Mouse (Mus musculus): Measurements from ENCODE around the gene Dnah14. TPM values are rescaled to one million over a fixed set of nuclear protein-coding genes. Genes with fewer than 3 reads are reported as not detected.

Gene Dnah14
- total and polyA plus RNA-seq, 3 experiments, result 0.03 to 0.98 (median 0.74) TPM

DNA sequence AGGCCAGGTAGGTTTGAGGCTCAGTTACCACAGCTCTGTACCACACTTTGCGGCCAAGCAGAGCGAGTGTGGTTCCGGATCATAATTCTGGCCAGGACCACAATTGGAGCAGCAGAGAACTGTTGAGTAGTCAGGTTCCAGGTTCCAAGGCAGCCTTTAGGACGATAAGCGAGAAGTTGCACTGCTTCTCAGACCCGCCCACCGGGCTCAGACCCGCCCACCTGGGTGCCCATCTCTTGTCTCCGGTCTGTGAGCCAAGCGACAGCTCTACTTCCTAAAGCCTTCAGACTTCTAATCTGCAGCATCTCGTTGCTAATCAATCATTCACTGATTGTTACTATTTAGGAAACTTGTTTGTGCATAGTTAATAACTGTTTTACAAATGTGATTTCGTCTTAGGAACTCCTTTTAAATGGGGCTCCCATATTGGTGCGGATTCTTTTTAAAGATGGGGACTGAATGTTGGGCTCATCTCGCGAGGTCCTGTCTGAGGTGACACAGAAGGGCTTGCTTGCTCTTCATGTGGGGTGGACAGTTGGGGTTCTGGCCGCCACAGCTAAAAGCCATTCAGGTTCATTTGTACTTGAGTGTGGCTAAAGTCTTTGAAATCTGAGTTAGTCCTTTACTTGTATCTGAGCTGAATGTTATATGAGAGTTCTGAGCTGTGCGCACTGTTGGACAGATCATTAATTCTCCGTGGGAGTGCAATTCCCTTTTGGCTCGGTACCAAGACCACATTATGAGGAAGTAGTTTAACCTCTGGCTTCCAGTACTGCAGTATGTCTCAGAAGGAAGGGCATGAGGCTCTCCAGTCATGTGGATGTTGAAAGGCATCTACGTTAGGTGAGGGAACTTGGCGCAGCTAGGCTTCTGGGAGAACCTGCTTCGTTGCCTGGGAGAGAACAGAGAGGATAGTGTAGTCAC lies 36.3 kb upstream of the Dnah14 start:
- H3K4me3 ChIP-seq (replicated peaks in 1 of 3; ENCODE audit: low read depth in 2 of 3, low read length in 2 of 3, poor library complexity in 1 of 3), result no peak overlapping the region
- no peaks in the 10 kb centered on the region for H3K27me3 ChIP-seq (replicated peaks)
- no peak for TF ChIP-seq GABPA (IDR thresholded peaks at IDR 0.05; ENCODE audit: insufficient replicate concordance, low read depth, low read length)
- TF ChIP-seq ZC3H11A (IDR thresholded peaks at IDR 0.05; ENCODE audit: low read depth, low read length), result no peak
- no peak for TF ChIP-seq TCF12 (IDR thresholded peaks at IDR 0.05; ENCODE audit: low read depth, low read length)
- TF ChIP-seq NELFE (IDR thresholded peaks at IDR 0.05; ENCODE audit: low read depth, low read length), result no peak
- TF ChIP-seq POLR2AphosphoS2 (IDR thresholded peaks at IDR 0.05; ENCODE audit: low read depth, low read length), result no peak
- no peak for TF ChIP-seq ZKSCAN1 (IDR thresholded peaks at IDR 0.05; ENCODE audit: borderline replicate concordance, low read depth, low read length)
- TF ChIP-seq POLR2A (IDR thresholded peaks at IDR 0.05; ENCODE audit: low read depth, low read length), result no peak
- TF ChIP-seq TBP (conservative IDR thresholded peaks at IDR 0.05; ENCODE audit: low read depth, low read length), result no peak
- TF ChIP-seq MAZ (IDR thresholded peaks at IDR 0.05; ENCODE audit: low read depth, low read length), result no peak
- no peak for TF ChIP-seq ELF1 (IDR thresholded peaks at IDR 0.05; ENCODE audit: low read depth, low read length)
- TF ChIP-seq IRF4 (IDR thresholded peaks at IDR 0.05; ENCODE audit: low read depth, low read length), result no peak
- no peak for TF ChIP-seq BHLHE40 (IDR thresholded peaks at IDR 0.05; ENCODE audit: low read depth, low read length)
- no peak for TF ChIP-seq ETS1 (conservative IDR thresholded peaks at IDR 0.05; ENCODE audit: low read depth, low read length)
- TF ChIP-seq E2F4 (IDR thresholded peaks at IDR 0.05; ENCODE audit: insufficient replicate concordance, low read depth, low read length), result no peak
- no peak overlapping the region for H3K4me2 ChIP-seq (ENCODE audit: insufficient read depth, low read depth, poor library complexity, severe bottlenecking)
- H3K36me3 ChIP-seq (replicated peaks in 1 of 2; ENCODE audit: control insufficient read depth in 1 of 2, insufficient read depth in 1 of 2, low read length in 1 of 2), result no peaks in the 10 kb centered on the region
- peaks cover 0 to 20% of the 10 kb centered on the region in 2 experiments; a peak in 2 of 4 replicates for H3K4me1 ChIP-seq (ENCODE audit: control insufficient read depth in 1 of 2, insufficient read depth in 2 of 2)
- dilution Hi-C loops (cut with MboI; ENCODE audit: extremely low pct_ligation_motif_present, extremely low pct_unique_long_range_greater_than_20kb, low sequenced_read_pairs), result no loop called here
- DNase-seq (ENCODE audit: extremely low read depth), result no peak
- no peak overlapping the region for H3K27ac ChIP-seq (ENCODE audit: insufficient read depth, low read depth)
- no peaks in the 10 kb centered on the region for H3K79me2 ChIP-seq (replicated peaks; ENCODE audit: control insufficient read depth, extremely low read depth, insufficient read depth, poor library complexity, severe bottlenecking)
- no peak overlapping the region for H3K9ac ChIP-seq (ENCODE audit: insufficient read depth, low read depth)
- in situ Hi-C loops (cut with MboI; ENCODE audit: low pct_ligation_motif_present, low pct_unique_long_range_greater_than_20kb, low sequenced_read_pairs), result loop anchor here (25.0 kb wide), 2 partner anchors 253 to 528 kb away; partner anchors contain the start of gene Ephx1
- H3K9me3 ChIP-seq (replicated peaks; ENCODE audit: low read length), result no peaks in the 10 kb centered on the region

DNA sequence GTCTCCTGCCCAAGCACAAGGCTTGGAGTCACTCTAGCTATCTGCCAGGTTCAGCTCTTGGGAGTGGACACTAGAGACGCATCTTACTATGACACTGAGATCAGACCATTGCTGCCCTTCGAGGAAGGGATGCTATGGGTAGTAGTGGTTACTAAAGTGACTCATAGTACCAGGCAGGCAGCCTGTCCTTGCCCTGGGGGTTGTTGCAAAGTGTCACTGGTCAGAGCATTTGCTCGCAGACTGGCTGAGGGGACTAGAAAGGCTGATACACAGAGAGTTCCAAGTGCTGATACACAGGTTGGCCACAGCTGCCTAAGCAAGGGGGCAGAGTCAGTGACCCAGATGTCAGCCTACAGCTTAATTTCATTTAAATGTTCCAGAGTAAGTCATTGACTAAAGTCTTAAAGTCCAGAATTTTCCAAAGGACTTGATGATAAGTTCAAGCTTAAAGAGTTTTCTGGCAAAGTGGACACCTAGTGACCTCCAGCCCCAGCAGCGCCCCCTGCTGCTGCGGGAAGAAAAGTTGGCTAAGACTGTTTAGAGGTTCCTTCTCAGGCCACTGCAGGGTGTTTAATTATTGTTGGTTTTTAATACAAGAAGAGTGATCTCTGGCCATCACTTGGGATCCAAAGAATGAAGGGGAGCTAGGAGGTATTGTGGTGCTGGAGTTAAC lies 32.5 kb upstream of the Dnah14 start:
- H3K4me3 ChIP-seq (replicated peaks in 1 of 3; ENCODE audit: low read depth in 2 of 3, low read length in 2 of 3, poor library complexity in 1 of 3), result no peak overlapping the region
- TF ChIP-seq CTCF (conservative IDR thresholded peaks at IDR 0.05 in 1 of 2, IDR thresholded peaks at IDR 0.05 in 1 of 2; ENCODE audit: low read depth in 2 of 2, low read length in 2 of 2), result peak in 1 of 2 experiments; percentile 76; a peak in 2 of 4 replicates
- TF ChIP-seq JUND (conservative IDR thresholded peaks at IDR 0.05; ENCODE audit: low read depth, low read length), result no peak
- TF ChIP-seq NELFE (IDR thresholded peaks at IDR 0.05; ENCODE audit: low read depth, low read length), result no peak
- peak; percentile 31 for TF ChIP-seq RAD21 (IDR thresholded peaks at IDR 0.05; ENCODE audit: low read depth, low read length)
- TF ChIP-seq SMC3 (IDR thresholded peaks at IDR 0.05; ENCODE audit: low read depth, low read length), result peak; percentile 72
- TF ChIP-seq POLR2AphosphoS2 (IDR thresholded peaks at IDR 0.05; ENCODE audit: low read depth, low read length), result no peak
- H3K79me2 ChIP-seq (replicated peaks; ENCODE audit: control insufficient read depth, extremely low read depth, insufficient read depth, poor library complexity, severe bottlenecking), result no peaks in the 10 kb centered on the region
- dilution Hi-C loops (cut with MboI; ENCODE audit: extremely low pct_ligation_motif_present, extremely low pct_unique_long_range_greater_than_20kb, low sequenced_read_pairs), result no loop called here
- in situ Hi-C loops (cut with MboI; ENCODE audit: low pct_ligation_motif_present, low pct_unique_long_range_greater_than_20kb, low sequenced_read_pairs), result loop anchor here (25.0 kb wide), 2 partner anchors 257 to 532 kb away; partner anchors contain the start of gene Ephx1
- no peak for DNase-seq (ENCODE audit: extremely low read depth)
- H3K9ac ChIP-seq (ENCODE audit: insufficient read depth, low read depth), result no peak overlapping the region
- H3K27me3 ChIP-seq (replicated peaks), result no peaks in the 10 kb centered on the region
- H3K27ac ChIP-seq (ENCODE audit: insufficient read depth, low read depth), result no peak overlapping the region
- no peaks in the 10 kb centered on the region for H3K36me3 ChIP-seq (replicated peaks in 1 of 2; ENCODE audit: control insufficient read depth in 1 of 2, insufficient read depth in 1 of 2, low read length in 1 of 2)
- H3K9me3 ChIP-seq (replicated peaks; ENCODE audit: low read length), result no peaks in the 10 kb centered on the region
- H3K4me2 ChIP-seq (ENCODE audit: insufficient read depth, low read depth, poor library complexity, severe bottlenecking), result no peak overlapping the region
- H3K4me1 ChIP-seq (ENCODE audit: control insufficient read depth in 1 of 2, insufficient read depth in 2 of 2), result peaks cover 0 to 11% of the 10 kb centered on the region in 2 experiments; a peak in 2 of 4 replicates

Measured in CH12.LX (cell line).